Mouse (Mus musculus) cerebellum, adult 8-10 months (tissue): Measurements from ENCODE around the gene Mapk8.

Source experiments
- DNase-seq: peaks from one replicate; pipeline ENCODE4 v3.0.0; 2022

The Mapk8 gene

GRCm38 (mm10) chr14:33343131-33343725 is 103.7 kb downstream of the Mapk8 start:
- peak; percentile 54 for DNase-seq

- DNase-seq, result no peak
These were observed 108.3 kb downstream of the Mapk8 start for GRCm38 (mm10) chr14:33338684-33339083.

- no peak for DNase-seq
These were observed 111.2 kb downstream of the Mapk8 start for GRCm38 (mm10) chr14:33335733-33336132.

- no peak for DNase-seq
These were observed 112.6 kb downstream of the Mapk8 start for GRCm38 (mm10) chr14:33334402-33334801.

- no peak for DNase-seq
These were observed 113.1 kb downstream of the Mapk8 start for GRCm38 (mm10) chr14:33333833-33334232.

GRCm38 (mm10) chr14:33331627-33332026 is 115.3 kb downstream of the Mapk8 start:
- DNase-seq, result no peak

GRCm38 (mm10) chr14:33330986-33331385 is 116.0 kb downstream of the Mapk8 start:
- no peak for DNase-seq

GRCm38 (mm10) chr14:33329297-33329805 is 117.6 kb downstream of the Mapk8 start:
- DNase-seq, result no peak

- DNase-seq, result no peak
These were observed 118.6 kb downstream of the Mapk8 start for GRCm38 (mm10) chr14:33328369-33328768.
